Mouse (Mus musculus): ENCODE measurements around the gene Emb.

DNA sequence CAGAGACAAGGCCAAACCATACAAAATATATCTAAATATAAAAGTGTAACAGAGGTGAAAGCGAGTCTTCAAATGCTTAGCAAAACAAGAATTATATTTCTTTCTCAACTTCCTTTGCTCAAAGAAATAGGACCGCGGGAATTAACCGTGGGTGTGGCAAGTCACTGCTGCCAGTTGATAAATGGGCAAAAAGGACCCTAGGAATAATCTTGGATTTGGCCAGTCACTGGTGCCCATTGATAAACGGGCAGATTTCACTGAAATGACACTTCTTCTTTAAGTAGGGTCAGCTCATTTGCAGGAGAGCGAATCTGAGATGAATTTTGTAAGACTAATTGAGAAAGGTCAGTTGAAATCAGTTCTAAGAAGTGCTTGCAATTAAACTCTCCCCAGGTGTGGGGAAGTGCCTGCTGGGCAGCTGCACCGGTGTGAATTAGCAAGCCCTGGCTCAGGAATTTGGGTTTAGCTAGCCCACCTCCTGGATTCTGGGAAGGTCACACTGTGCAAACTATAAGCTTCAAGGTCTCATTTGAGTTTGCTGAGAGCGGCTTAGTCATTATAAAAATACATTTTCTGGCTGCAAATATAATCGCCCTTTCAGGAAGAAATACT, 8.5 kb downstream of the Emb start:
- TF ChIP-seq CTCF (IDR thresholded peaks at IDR 0.05; ENCODE audit: borderline replicate concordance, extremely low read depth, insufficient read depth, insufficient read length) (no peak), POLR2A (IDR thresholded peaks at IDR 0.05; ENCODE audit: borderline replicate concordance, extremely low read depth, insufficient read depth, insufficient read length, poor library complexity, severe bottlenecking) (no peak)
